Mouse (Mus musculus) heart, postnatal 36 days (tissue): Measurements from ENCODE around the gene Bspry. TPM values are rescaled to one million over a fixed set of nuclear protein-coding genes. Genes with fewer than 3 reads are reported as not detected.

Source experiments
- DNase-seq, 2 experiments: peaks; one replicate each; pipeline ENCODE4 v3.0.0; 2021 to 2022
- intact Hi-C: fragments of 180-260 bp; cut with DNase I; formaldehyde crosslinking; loops from one replicate; pipeline ENCODE4 v1.15.1; 2025
- total RNA-seq, 2 experiments: library from RNA; stranded (reverse); gene quantifications; 2 replicates each; pipeline ENCODE4 v1.2.3; 2021

Gene Bspry
- total RNA-seq, 2 experiments from 2014 or later = not detected

DNA sequence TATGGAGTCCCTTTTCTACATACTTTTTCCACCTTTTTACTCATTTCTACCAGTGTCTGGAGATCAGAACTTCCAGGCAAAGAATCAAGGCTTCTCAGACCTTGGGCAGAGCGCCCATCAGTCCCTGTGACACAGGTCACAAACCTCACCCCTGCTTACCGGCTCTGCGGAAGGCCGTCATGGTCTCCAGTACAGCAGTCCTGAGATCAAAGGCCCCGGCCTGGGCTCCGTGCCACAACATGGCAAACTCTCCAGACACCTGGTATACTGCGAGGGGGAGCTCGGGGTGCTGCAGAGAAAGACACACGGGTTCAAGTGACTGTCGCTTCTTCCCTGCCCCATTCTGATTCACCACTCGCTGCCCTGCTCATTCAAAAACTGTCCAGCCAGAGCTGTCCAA is 30.1 kb downstream of the Bspry start:
- DNase-seq = no peak
- intact Hi-C loops = loop anchor here (5.0 kb wide), 1 partner anchor 53 kb away; no protein-coding TSS in a partner anchor

DNA sequence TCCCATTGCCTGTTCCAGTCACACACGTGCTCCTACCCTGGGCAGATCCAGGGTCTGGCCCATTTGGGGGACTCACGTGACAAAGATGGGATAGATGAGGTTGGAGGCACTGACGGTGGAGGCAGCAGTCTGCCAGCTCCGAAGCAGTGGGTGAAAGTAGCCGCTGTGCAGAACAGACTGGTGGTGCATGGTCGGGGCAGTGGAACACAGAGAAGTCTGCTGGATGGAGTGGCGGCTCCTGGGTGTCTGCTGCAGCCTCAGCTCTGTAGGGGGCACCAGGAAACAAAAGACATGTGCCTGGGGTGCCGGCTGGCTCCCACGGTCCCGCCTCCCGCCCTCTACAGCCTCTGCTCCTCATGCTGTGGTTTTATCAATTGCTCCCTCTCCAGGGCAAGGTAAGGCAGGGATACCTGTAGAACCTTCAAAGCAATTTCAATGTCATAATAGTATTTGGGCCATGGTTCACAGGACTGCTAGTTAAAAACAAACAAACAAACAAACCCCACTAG is 34.2 kb downstream of the Bspry start:
- intact Hi-C loops = no loop called here
- no peak for DNase-seq

- no peak for DNase-seq
- intact Hi-C loops = loop anchor here (5.0 kb wide), 1 partner anchor 108 kb away; the partner anchor contains the start of genes Cdc26 and Prpf4
Observed at GRCm38 (mm10) chr4:62514995-62515394, 35.1 kb downstream of the Bspry start.

DNA sequence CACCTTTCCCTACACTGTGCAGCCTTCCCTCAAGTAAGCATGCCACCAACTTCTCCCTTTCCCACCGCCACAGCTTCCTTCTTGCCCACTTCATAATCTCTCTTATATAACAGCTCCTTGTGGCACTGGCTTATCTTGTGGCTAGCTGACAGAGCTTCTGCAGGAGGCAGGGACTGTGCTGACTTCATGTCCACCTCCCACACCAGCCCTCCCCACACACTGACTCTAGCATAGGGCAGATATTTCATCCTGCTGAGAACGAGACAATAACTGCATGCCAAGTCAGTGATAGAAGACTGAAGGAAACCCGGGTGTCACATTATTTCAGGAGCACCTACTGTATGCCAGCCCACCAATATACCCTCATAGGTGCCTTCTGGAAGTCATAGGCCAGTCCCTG is 35.6 kb downstream of the Bspry start:
- intact Hi-C loops = loop anchor here (5.0 kb wide), 1 partner anchor 108 kb away; the partner anchor contains the start of genes Cdc26 and Prpf4
- no peak for DNase-seq

DNA sequence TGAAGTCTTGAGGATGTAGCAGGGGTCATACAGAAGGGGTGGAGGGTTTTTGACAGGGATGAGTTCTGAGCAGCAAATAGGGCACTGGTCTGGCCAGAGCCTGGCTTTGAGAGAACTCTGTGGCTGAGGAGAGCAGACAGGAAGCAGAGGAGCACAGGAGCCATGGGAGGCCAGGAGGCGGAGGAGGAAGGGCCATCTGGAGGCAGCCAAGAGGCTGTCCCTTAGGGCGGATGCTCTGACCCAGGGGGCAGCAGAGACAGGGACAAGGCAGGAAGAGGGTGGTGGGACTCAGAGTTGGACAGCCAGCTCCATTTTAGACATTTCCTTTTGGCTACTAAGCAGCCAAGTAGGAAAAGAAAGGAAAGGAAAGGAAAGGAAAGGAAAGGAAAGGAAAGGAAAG is 36.2 kb downstream of the Bspry start:
- intact Hi-C loops = loop anchor here (5.0 kb wide), 1 partner anchor 109 kb away; the partner anchor contains the start of genes Cdc26 and Prpf4
- peak; percentile 57 to 65 for DNase-seq

DNA sequence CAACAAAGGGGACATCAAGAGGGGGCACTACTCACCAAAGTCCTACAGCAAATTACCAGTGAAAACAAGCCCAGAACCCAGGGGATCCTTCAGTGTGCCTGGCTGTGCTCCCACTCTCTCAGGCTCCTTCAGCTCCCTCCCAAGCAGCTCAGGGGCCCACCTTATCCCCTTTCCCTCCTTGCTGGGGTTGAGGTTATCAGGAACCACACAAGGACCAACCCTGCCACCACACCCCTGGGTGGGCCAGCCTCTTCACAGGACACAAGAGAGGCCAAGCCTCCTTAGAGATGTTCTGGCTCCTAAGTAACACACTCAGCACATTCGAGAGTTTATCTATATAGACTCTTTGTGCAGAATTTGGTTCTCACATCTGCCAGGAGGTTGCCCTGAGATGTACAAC is 36.7 kb downstream of the Bspry start:
- DNase-seq = no peak

GRCm38 (mm10) chr4:62517046-62517445 is 37.2 kb downstream of the Bspry start:
- intact Hi-C loops = loop anchor here (5.0 kb wide), 1 partner anchor 110 kb away; the partner anchor contains the start of genes Cdc26 and Prpf4
- DNase-seq = no peak

More for the DNA sequence above, 36.7 kb downstream of the Bspry start:
- intact Hi-C loops = loop anchor here (5.0 kb wide), 1 partner anchor 109 kb away; the partner anchor contains the start of genes Cdc26 and Prpf4

- intact Hi-C loops = loop anchor here (5.0 kb wide), 1 partner anchor 110 kb away; the partner anchor contains the start of genes Cdc26 and Prpf4
- DNase-seq = no peak
Observed at GRCm38 (mm10) chr4:62517538-62518415, 37.9 kb downstream of the Bspry start.

- peak in 1 of 2 experiments; percentile 42 for DNase-seq
- intact Hi-C loops = loop anchor here (5.0 kb wide), 1 partner anchor 111 kb away; the partner anchor contains the start of genes Cdc26 and Prpf4
Observed at GRCm38 (mm10) chr4:62518416-62519121, 38.7 kb downstream of the Bspry start.

DNA sequence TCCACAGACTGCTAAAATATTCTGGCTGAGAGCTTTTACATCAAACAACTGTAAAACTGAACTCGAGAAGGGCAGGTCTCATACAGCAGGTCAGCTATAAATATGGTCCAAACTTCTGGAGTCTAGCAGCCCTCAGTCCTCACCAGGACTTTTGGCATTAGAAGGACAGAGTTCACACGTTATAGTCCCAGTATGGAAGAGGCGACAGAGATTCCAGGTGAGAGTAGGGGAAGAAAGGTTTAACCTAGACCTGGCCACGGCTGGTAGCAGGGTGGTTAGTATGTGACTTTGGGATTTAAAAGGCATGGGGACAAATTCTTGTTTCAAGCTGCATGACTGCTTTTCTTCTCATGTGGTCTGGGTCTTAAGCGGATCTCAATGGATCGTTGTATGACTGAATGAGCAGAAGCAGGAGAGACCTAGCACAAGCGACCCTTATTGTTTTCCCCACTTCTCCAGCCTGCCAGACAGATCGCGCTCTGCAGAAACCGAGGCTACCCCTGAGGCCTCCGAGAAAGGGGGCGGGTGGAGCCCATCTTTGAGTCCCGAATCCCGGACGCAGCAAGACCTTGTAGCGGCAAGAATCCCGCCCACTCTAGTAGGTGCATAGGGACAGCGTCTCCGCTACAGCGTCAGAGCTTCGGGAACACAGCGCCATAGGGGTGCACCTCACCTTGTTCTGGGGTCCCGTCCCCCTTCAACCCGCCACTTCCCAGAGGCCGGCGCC is 39.4 kb downstream of the Bspry start:
- intact Hi-C loops = loop anchor here (5.0 kb wide), 1 partner anchor 112 kb away; the partner anchor contains the start of genes Cdc26 and Prpf4
- DNase-seq = no peak

GRCm38 (mm10) chr4:62519849-62520233 is 40.0 kb downstream of the Bspry start, which contains the start of gene Alad:
Gene Alad (minus strand): TSS chr4:62519918.
- DNase-seq = peak; percentile 88 to 93
- intact Hi-C loops = loop anchor here (5.0 to 10.0 kb wide), 2 partner anchors 113 to 315 kb away; partner anchors contain the start of genes Cdc26 and Prpf4

- DNase-seq = no peak
- intact Hi-C loops = loop anchor here (10.0 kb wide), 1 partner anchor 316 kb away; no protein-coding TSS in a partner anchor
Observed at GRCm38 (mm10) chr4:62520892-62521400, 41.1 kb downstream of the Bspry start.

DNA sequence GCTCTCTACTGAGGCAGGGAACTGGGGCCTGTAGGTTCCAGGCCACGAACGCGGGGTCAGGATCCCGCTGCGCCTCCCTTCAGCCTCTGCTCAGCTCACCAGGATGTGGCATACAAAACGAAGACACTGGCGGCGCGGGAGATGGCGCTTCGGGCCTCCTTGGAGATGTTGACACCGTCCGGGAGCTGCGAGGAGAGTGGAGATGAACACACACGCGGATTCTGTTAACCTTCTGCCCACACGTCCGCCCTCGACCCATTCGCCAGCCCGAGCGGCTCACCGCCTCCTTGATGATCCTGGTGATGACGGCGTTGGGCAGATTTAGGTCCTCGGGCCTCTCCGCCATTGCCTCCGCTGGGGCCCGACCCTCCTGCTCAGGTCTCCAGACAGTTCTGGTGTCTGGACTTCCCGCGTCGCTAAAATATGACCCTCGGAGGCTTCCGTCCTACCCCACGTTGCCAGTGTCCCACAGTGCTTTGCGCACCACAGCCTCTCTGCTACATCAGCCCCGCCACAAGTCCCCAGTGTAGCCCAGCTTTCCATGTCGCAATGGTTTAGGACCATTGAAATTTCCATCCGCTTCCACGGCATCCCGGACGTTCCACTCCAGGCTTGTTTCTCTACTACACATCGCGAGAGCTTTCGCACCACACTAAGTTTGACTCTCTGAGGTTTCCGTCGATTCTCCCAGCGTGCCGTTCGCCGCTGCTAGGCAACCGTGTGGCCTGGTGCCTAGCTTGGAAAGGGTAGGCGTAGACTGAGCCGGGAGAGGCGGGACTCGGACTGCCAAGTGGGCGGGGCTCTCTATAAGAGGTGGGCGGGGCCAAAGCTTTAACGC is 45.0 kb downstream of the Bspry start, which contains the start of the genes Pole3 and 4933430I17Rik:
Gene Pole3, minus strand, starts transcription at position 418 of the 838 bp plus-strand sequence.
Gene 4933430I17Rik, plus strand, starts transcription at position 719 of the 838 bp plus-strand sequence.
- intact Hi-C loops = loop anchor here (2.0 to 10.0 kb wide), 2 partner anchors 164 to 320 kb away; partner anchors contain the start of genes Fkbp15 and Slc31a1
- peak; percentile 97 to 99 for DNase-seq

DNA sequence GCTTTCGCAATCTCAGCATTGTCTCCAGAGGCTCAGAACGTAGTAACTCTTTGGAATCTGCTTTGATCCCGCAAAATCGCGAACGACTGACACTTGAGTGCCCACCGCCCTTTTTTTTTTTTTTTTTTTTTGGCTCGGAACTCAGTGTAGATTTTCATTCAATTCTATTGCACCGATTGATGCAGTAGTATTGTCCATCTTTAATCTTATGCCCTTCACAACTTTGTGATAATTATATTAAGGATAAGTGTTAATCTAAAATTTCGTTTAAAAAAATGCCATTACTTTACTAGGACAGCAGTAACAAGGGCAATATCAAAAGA is 45.6 kb downstream of the Bspry start:
- no peak for DNase-seq
- intact Hi-C loops = loop anchor here (2.0 to 10.0 kb wide), 2 partner anchors 165 to 321 kb away; partner anchors contain the start of genes Fkbp15 and Slc31a1

GRCm38 (mm10) chr4:62526256-62526655 is 46.4 kb downstream of the Bspry start:
- intact Hi-C loops = loop anchor here (10.0 kb wide), 1 partner anchor 321 kb away; no protein-coding TSS in a partner anchor
- no peak for DNase-seq

- intact Hi-C loops = loop anchor here (10.0 kb wide), 1 partner anchor 323 kb away; no protein-coding TSS in a partner anchor
- DNase-seq = no peak
Observed at GRCm38 (mm10) chr4:62527655-62528054, 47.8 kb downstream of the Bspry start.

- no peak for DNase-seq
- intact Hi-C loops = no loop called here
Observed at GRCm38 (mm10) chr4:62533729-62534128, 53.9 kb downstream of the Bspry start.

GRCm38 (mm10) chr4:62541802-62542201 is 61.9 kb downstream of the Bspry start:
- intact Hi-C loops = no loop called here
- DNase-seq = no peak
